Mouse (Mus musculus) heart, embryonic 12.5 days (tissue): ENCODE results near the gene Olfr792. TPM values are rescaled to one million over a fixed set of nuclear protein-coding genes. Genes with fewer than 3 reads are reported as not detected.

Source experiments
- ATAC-seq: fragments of 200-750 bp; cut with Nextera tagmentation; 2 replicates; pipeline ENCODE4 v1.8.0; 2017; ENCODE audit warnings: moderate TSS enrichment, moderate library complexity; ENCODE audit not compliant: insufficient number of reproducible peaks, low FRiP score
- H3K27ac ChIP-seq: fragments of 300-500 bp; sonication (generic); 2 replicates; pipeline ENCODE4 v1.5.1; 2016; ENCODE audit warnings: mild to moderate bottlenecking, moderate library complexity; ENCODE audit not compliant: poor library complexity, severe bottlenecking
- H3K27me3 ChIP-seq: fragments of 300-500 bp; sonication (generic); replicated peaks from 2 replicates; pipeline ENCODE4 v1.6.1; 2016; ENCODE audit warnings: mild to moderate bottlenecking, moderate library complexity
- H3K36me3 ChIP-seq: fragments of 300-500 bp; sonication (generic); 2 replicates; pipeline ENCODE4 v1.6.1; 2016; ENCODE audit warnings: mild to moderate bottlenecking, moderate library complexity
- H3K4me1 ChIP-seq: fragments of 300-500 bp; sonication (generic); replicated peaks from 2 replicates; pipeline ENCODE4 v1.6.1; 2016; ENCODE audit warnings: mild to moderate bottlenecking
- H3K4me2 ChIP-seq: fragments of 300-500 bp; sonication (generic); 2 replicates; pipeline ENCODE4 v1.6.1; 2016; ENCODE audit warnings: mild to moderate bottlenecking, moderate library complexity
- H3K4me3 ChIP-seq: fragments of 300-500 bp; sonication (generic); 2 replicates; pipeline ENCODE4 v1.5.1; 2016; ENCODE audit warnings: mild to moderate bottlenecking
- H3K9ac ChIP-seq: fragments of 300-500 bp; sonication (generic); 2 replicates; pipeline ENCODE4 v1.6.1; 2016; ENCODE audit warnings: mild to moderate bottlenecking, moderate library complexity
- H3K9me3 ChIP-seq: fragments of 300-500 bp; sonication (generic); replicated peaks from 2 replicates; pipeline ENCODE4 v1.6.1; 2016; ENCODE audit warnings: mild to moderate bottlenecking, moderate library complexity
- WGBS: fragments of 180-500 bp; shearing (Covaris S2); methylation state at CpG from one replicate; pipeline ENCODE4 v1.1.7; 2016; 5-methylcytosine and 5-hydroxymethylcytosine counted together
- microRNA-seq: library from miRNA; unstranded; fragments of <30 nt; microRNA quantifications from one replicate; pipeline ENCODE4, GENCODE M21; 2017
- polyA plus RNA-seq: library from polyadenylated mRNA; unstranded; fragments of >200 nt; fragmentation: Nextera tagmentation; extraction: Ambion mirVana; gene quantifications from 2 replicates; pipeline ENCODE4 v1.2.1, GENCODE M21; 2016

Olfr792 gene
- not detected in 2 replicates for polyA plus RNA-seq

GRCm38 (mm10) chr10:129538862-129539261 lies at the start of gene Olfr792:
Gene Olfr792 (plus strand): TSS chr10:129539162.
- no peaks in the 10 kb centered on the region for H3K4me1 ChIP-seq
- H3K9ac ChIP-seq = no peak within 1 kb of the TSS
- H3K9me3 ChIP-seq = no peaks in the 10 kb centered on the region
- no peak within 1 kb of the TSS for H3K27ac ChIP-seq
- H3K27me3 ChIP-seq = no peaks in the 10 kb centered on the region
- H3K4me3 ChIP-seq = no peak within 1 kb of the TSS
- no peak for ATAC-seq
- no peaks in the 10 kb centered on the region for H3K36me3 ChIP-seq
- H3K4me2 ChIP-seq = no peak within 1 kb of the TSS
- WGBS = 51% methylated on average over 1 of the region's 1 CpGs

DNA sequence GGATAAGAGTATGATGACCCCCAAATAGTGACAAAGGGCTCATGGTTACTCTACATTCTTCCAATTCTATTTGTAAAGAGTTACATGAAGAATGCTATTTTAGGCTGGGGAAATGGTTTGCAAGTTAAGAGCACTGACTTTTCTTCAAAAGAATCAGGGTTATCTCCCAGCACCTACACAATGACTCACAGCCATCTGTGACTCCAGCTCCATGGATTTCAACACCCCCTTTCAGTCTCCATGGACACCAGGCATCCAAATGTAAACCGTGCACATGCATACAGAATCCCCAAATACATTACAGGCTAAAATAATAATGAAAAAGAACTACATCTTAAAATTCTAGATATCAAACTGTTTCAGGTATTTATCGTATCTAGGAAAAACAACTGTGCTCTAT lies 48.9 kb upstream of the Olfr792 start:
- no peaks in the 10 kb centered on the region for H3K36me3 ChIP-seq

GRCm38 (mm10) chr10:129498192-129498591 lies 40.8 kb upstream of the Olfr792 start, which contains the start of gene Olfr790:
Gene Olfr790 (plus strand): TSS chr10:129498492.
- Histone ChIP-seq H3K9me3 (no peaks in the 10 kb centered on the region), H3K4me3 (no peak within 1 kb of the TSS), H3K9ac (no peak within 1 kb of the TSS), H3K4me2 (no peak within 1 kb of the TSS), H3K27ac (no peak within 1 kb of the TSS), H3K4me1 (no peaks in the 10 kb centered on the region), H3K36me3 (no peaks in the 10 kb centered on the region), H3K27me3 (no peaks in the 10 kb centered on the region)
- no peak for ATAC-seq

More for the DNA sequence above, 48.9 kb upstream of the Olfr792 start:
- Histone ChIP-seq H3K9ac (no peak overlapping the region), H3K4me1 (no peaks in the 10 kb centered on the region), H3K4me3 (no peak overlapping the region), H3K27me3 (no peaks in the 10 kb centered on the region), H3K27ac (no peak overlapping the region), H3K4me2 (no peak overlapping the region), H3K9me3 (no peaks in the 10 kb centered on the region)
- WGBS = 70% methylated on average over 2 of the region's 2 CpGs
- ATAC-seq = no peak

GRCm38 (mm10) chr10:129521492-129521891 lies 17.5 kb upstream of the Olfr792 start, which contains the start of gene Olfr791:
Gene Olfr791 (plus strand): TSS chr10:129521792.
- no peak within 1 kb of the TSS for H3K4me2 ChIP-seq
- WGBS = 66% methylated on average over 3 of the region's 3 CpGs
- no peak for ATAC-seq
- no peaks in the 10 kb centered on the region for H3K36me3 ChIP-seq
- no peak within 1 kb of the TSS for H3K27ac ChIP-seq
- H3K27me3 ChIP-seq = no peaks in the 10 kb centered on the region
- H3K9me3 ChIP-seq = no peaks in the 10 kb centered on the region; the same call in 1 of the 2 replicates
- H3K4me1 ChIP-seq = no peaks in the 10 kb centered on the region
- H3K4me3 ChIP-seq = no peak within 1 kb of the TSS
- no peak within 1 kb of the TSS for H3K9ac ChIP-seq

GRCm38 (mm10) chr10:129549354-129549753 lies 10.4 kb downstream of the Olfr792 start:
- Histone ChIP-seq H3K4me3 (no peak overlapping the region), H3K4me1 (no peaks in the 10 kb centered on the region), H3K27me3 (no peaks in the 10 kb centered on the region), H3K9me3 (peaks cover 5% of the 10 kb centered on the region), H3K27ac (no peak overlapping the region), H3K9ac (no peak overlapping the region), H3K4me2 (no peak overlapping the region), H3K36me3 (no peaks in the 10 kb centered on the region)
- no peak for ATAC-seq
- WGBS = 54% methylated on average over 1 of the region's 1 CpGs

- Histone ChIP-seq H3K9ac (no peak within 1 kb of the TSS), H3K4me2 (no peak within 1 kb of the TSS), H3K27me3 (no peaks in the 10 kb centered on the region), H3K36me3 (no peaks in the 10 kb centered on the region), H3K4me1 (no peaks in the 10 kb centered on the region), H3K4me3 (no peak within 1 kb of the TSS), H3K9me3 (no peaks in the 10 kb centered on the region; the same call in 1 of the 2 replicates), H3K27ac (no peak within 1 kb of the TSS)
- no peak for ATAC-seq
- WGBS = 66% methylated on average over 2 of the region's 2 CpGs
Measured at GRCm38 (mm10) chr10:129567355-129567754, 28.4 kb downstream of the Olfr792 start, which contains the start of gene Olfr794. Gene Olfr794 (plus strand): TSS chr10:129567655.

DNA sequence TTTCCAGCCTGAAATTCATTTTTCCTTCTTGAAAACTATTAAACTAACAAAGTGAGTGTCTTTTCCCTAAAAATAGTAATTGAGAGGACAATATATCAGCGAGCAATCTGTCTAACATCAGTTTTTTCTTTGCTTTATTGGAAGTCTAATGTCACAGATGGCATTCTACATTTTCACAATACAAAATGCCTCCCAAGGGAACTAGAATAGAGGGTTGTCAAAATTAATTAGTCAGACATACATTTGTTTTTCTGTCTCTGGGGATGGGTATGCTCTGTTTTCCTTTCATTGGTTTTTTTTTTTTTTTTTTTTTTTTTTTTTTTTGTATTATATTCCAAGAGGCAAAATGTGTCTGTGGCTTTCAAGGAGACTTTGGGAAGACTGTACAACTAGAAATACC lies 38.1 kb downstream of the Olfr792 start:
- H3K36me3 ChIP-seq = no peaks in the 10 kb centered on the region
- no peaks in the 10 kb centered on the region for H3K27me3 ChIP-seq
- H3K27ac ChIP-seq = no peak overlapping the region
- no peak for ATAC-seq
- no peak overlapping the region for H3K4me2 ChIP-seq
- no peak overlapping the region for H3K4me3 ChIP-seq
- H3K9ac ChIP-seq = no peak overlapping the region
- no peaks in the 10 kb centered on the region for H3K9me3 ChIP-seq
- no peaks in the 10 kb centered on the region for H3K4me1 ChIP-seq
- 67% methylated on average over 1 of the region's 1 CpGs for WGBS

Small RNA genes lying within 50 kb of the gene (microRNA-seq; reads per million reads assigned to microRNA genes)
- gene Gm23252 = not detected

Other genes with a start within 250 kb of the Olfr792 start
- gene Olfr780, start 221.0 kb upstream of the Olfr792 start, polyA plus RNA-seq = not detected in 2 replicates
- not detected in 2 replicates for gene Olfr781, start 210.3 kb upstream of the Olfr792 start, polyA plus RNA-seq
- not detected in 2 replicates for gene Olfr782, start 190.3 kb upstream of the Olfr792 start, polyA plus RNA-seq
- gene Olfr784, start 155.1 kb upstream of the Olfr792 start, polyA plus RNA-seq = 0.05 TPM in 1 of 2 replicates, not detected in the other
- not detected in 2 replicates for gene Olfr785, start 133.7 kb upstream of the Olfr792 start, polyA plus RNA-seq
- not detected in 2 replicates for gene Olfr786, start 111.9 kb upstream of the Olfr792 start, polyA plus RNA-seq
- not detected in 2 replicates for gene Olfr787, start 77.3 kb upstream of the Olfr792 start, polyA plus RNA-seq
- not detected in 2 replicates for gene Olfr788, start 68.2 kb upstream of the Olfr792 start, polyA plus RNA-seq
- not detected in 2 replicates for gene Olfr789, start 54.4 kb upstream of the Olfr792 start, polyA plus RNA-seq
- not detected in 2 replicates for gene Olfr790, start 40.7 kb upstream of the Olfr792 start, polyA plus RNA-seq
- gene Olfr791, start 17.4 kb upstream of the Olfr792 start, polyA plus RNA-seq = not detected in 2 replicates
- not detected in 2 replicates for gene Olfr794, start 28.5 kb downstream of the Olfr792 start, polyA plus RNA-seq
- not detected in 2 replicates for gene Olfr796, start 73.4 kb downstream of the Olfr792 start, polyA plus RNA-seq
- not detected in 2 replicates for gene Olfr798, start 88.8 kb downstream of the Olfr792 start, polyA plus RNA-seq
- gene Olfr799, start 98.3 kb downstream of the Olfr792 start, polyA plus RNA-seq = not detected in 2 replicates
- gene Olfr800, start 118.5 kb downstream of the Olfr792 start, polyA plus RNA-seq = not detected in 2 replicates
- gene Olfr801, start 134.7 kb downstream of the Olfr792 start, polyA plus RNA-seq = not detected in 2 replicates
- not detected in 2 replicates for gene Olfr802, start 149.0 kb downstream of the Olfr792 start, polyA plus RNA-seq
- not detected in 2 replicates for gene Olfr803, start 155.1 kb downstream of the Olfr792 start, polyA plus RNA-seq
- not detected in 2 replicates for gene Olfr804, start 164.0 kb downstream of the Olfr792 start, polyA plus RNA-seq
- not detected in 2 replicates for gene Olfr805, start 190.2 kb downstream of the Olfr792 start, polyA plus RNA-seq
- gene Olfr806, start 202.8 kb downstream of the Olfr792 start, polyA plus RNA-seq = not detected in 2 replicates
- gene Olfr807, start 218.6 kb downstream of the Olfr792 start, polyA plus RNA-seq = not detected in 2 replicates
- not detected in 2 replicates for gene Olfr808, start 226.3 kb downstream of the Olfr792 start, polyA plus RNA-seq
- gene Olfr809, start 235.5 kb downstream of the Olfr792 start, polyA plus RNA-seq = not detected in 2 replicates